Mouse (Mus musculus): ENCODE results near the gene 9430097D07Rik. TPM values are rescaled to one million over a fixed set of nuclear protein-coding genes. Genes with fewer than 3 reads are reported as not detected.

9430097D07Rik gene
- total and polyA plus RNA-seq, 3 experiments: not detected

- Histone ChIP-seq H3K4me2 (ENCODE audit: insufficient read depth, low read depth, poor library complexity, severe bottlenecking) (peak overlapping the region; percentile 89), H3K36me3 (replicated peaks in 1 of 2; ENCODE audit: control insufficient read depth in 1 of 2, insufficient read depth in 1 of 2, low read length in 1 of 2) (peaks cover 0 to 3% of the 10 kb centered on the region in 2 experiments), H3K27me3 (replicated peaks) (peaks cover 9% of the 10 kb centered on the region), H3K4me3 (replicated peaks in 1 of 3; ENCODE audit: low read depth in 2 of 3, low read length in 2 of 3, poor library complexity in 1 of 3) (peak overlapping the region; percentile 67 to 86 (median 69)), H3K4me1 (ENCODE audit: control insufficient read depth in 1 of 2, insufficient read depth in 2 of 2) (peaks cover 12 to 30% of the 10 kb centered on the region in 2 experiments), H3K9me3 (replicated peaks; ENCODE audit: low read length) (no peaks in the 10 kb centered on the region), H3K9ac (ENCODE audit: insufficient read depth, low read depth) (peak overlapping the region; percentile 61), H3K79me2 (replicated peaks; ENCODE audit: control insufficient read depth, extremely low read depth, insufficient read depth, poor library complexity, severe bottlenecking) (no peaks in the 10 kb centered on the region), H3K27ac (ENCODE audit: insufficient read depth, low read depth) (peak overlapping the region; percentile 81)
- no peak for DNase-seq (ENCODE audit: extremely low read depth)
- in situ Hi-C loops (cut with MboI; ENCODE audit: low pct_ligation_motif_present, low pct_unique_long_range_greater_than_20kb, low sequenced_read_pairs) (no loop called here), dilution Hi-C loops (cut with MboI; ENCODE audit: extremely low pct_ligation_motif_present, extremely low pct_unique_long_range_greater_than_20kb, low sequenced_read_pairs) (no loop called here)
- no peak for TF ChIP-seq JUN (IDR thresholded peaks at IDR 0.05; ENCODE audit: insufficient read depth, low read depth, low read length)
- 0 out of 2 replicates have a peak, but pooled peaks have one; percentile 20 for TF ChIP-seq CHD1 (IDR thresholded peaks at IDR 0.05; ENCODE audit: low read depth, low read length)
- no peak for TF ChIP-seq NELFE (IDR thresholded peaks at IDR 0.05; ENCODE audit: low read depth, low read length)
- no peak for TF ChIP-seq HCFC1 (IDR thresholded peaks at IDR 0.05; ENCODE audit: low read depth, low read length)
- no peak for TF ChIP-seq CTCF (conservative IDR thresholded peaks at IDR 0.05 in 1 of 2, IDR thresholded peaks at IDR 0.05 in 1 of 2; ENCODE audit: low read depth in 2 of 2, low read length in 2 of 2)
- TF ChIP-seq POLR2A (IDR thresholded peaks at IDR 0.05; ENCODE audit: low read depth, low read length): no peak
- TF ChIP-seq TBP (conservative IDR thresholded peaks at IDR 0.05; ENCODE audit: low read depth, low read length): no peak
- TF ChIP-seq MXI1 (IDR thresholded peaks at IDR 0.05; ENCODE audit: low read depth, low read length): no peak; the same call in 1 of the 2 replicates
- TF ChIP-seq E2F4 (IDR thresholded peaks at IDR 0.05; ENCODE audit: insufficient replicate concordance, low read depth, low read length): no peak
- TF ChIP-seq ELF1 (IDR thresholded peaks at IDR 0.05; ENCODE audit: low read depth, low read length): peak; percentile 65; the same call in 1 of the 2 replicates
- no peak for TF ChIP-seq BHLHE40 (IDR thresholded peaks at IDR 0.05; ENCODE audit: low read depth, low read length)
- no peak for TF ChIP-seq EP300 (IDR thresholded peaks at IDR 0.05; ENCODE audit: low read length)
- TF ChIP-seq UBTF (IDR thresholded peaks at IDR 0.05; ENCODE audit: low read depth, low read length): peak; percentile 35
- TF ChIP-seq MAFK (IDR thresholded peaks at IDR 0.05; ENCODE audit: insufficient replicate concordance, low read length): no peak
- TF ChIP-seq GABPA (IDR thresholded peaks at IDR 0.05; ENCODE audit: insufficient replicate concordance, low read depth, low read length): no peak
- TF ChIP-seq SMC3 (IDR thresholded peaks at IDR 0.05; ENCODE audit: low read depth, low read length): no peak
- TF ChIP-seq SIN3A (IDR thresholded peaks at IDR 0.05; ENCODE audit: low read length): peak; percentile 28
- TF ChIP-seq USF1 (IDR thresholded peaks at IDR 0.05; ENCODE audit: low read depth, low read length): no peak
- TF ChIP-seq NRF1 (IDR thresholded peaks at IDR 0.05; ENCODE audit: low read depth, low read length): peak; percentile 80
- no peak for TF ChIP-seq JUND (conservative IDR thresholded peaks at IDR 0.05; ENCODE audit: low read depth, low read length)
- TF ChIP-seq ZMIZ1 (IDR thresholded peaks at IDR 0.05; ENCODE audit: low read depth, low read length): 0 out of 2 replicates have a peak, but pooled peaks have one; percentile 19
- TF ChIP-seq RCOR1 (conservative IDR thresholded peaks at IDR 0.05; ENCODE audit: low read depth, low read length): no peak
- peak; percentile 8; the same call in 1 of the 2 replicates for TF ChIP-seq TCF12 (IDR thresholded peaks at IDR 0.05; ENCODE audit: low read depth, low read length)
Observed at GRCm38 (mm10) chr2:32535501-32535991, 39.9 kb downstream of the 9430097D07Rik start.
